Mouse (Mus musculus) thymus, adult 2 months (tissue): ENCODE measurements around the gene Fam69b. TPM values are rescaled to one million over a fixed set of nuclear protein-coding genes. Genes with fewer than 3 reads are reported as not detected.

Source experiments
- DNase-seq: peaks from one replicate; pipeline ENCODE4 v3.0.0; 2021
- H3K27ac ChIP-seq: fragments of 200-500 bp; 2 replicates; pipeline ENCODE4 v1.5.1; 2012; ENCODE audit warnings: low read length, control low read depth; ENCODE audit not compliant: control insufficient read depth, insufficient read depth
- H3K27me3 ChIP-seq: fragments of 200-500 bp; 2 replicates; pipeline ENCODE4 v1.6.1; 2012; ENCODE audit warnings: mild to moderate bottlenecking, low read length, moderate library complexity, mixed read lengths; ENCODE audit not compliant: control insufficient read depth, insufficient read depth
- H3K36me3 ChIP-seq: fragments of 200-500 bp; 2 replicates; pipeline ENCODE4 v1.6.1; 2012; ENCODE audit warnings: mild to moderate bottlenecking, low read length, moderate library complexity; ENCODE audit not compliant: control insufficient read depth, insufficient read depth
- H3K4me1 ChIP-seq: fragments of 200-500 bp; replicated peaks from 2 replicates; pipeline ENCODE4 v1.6.1; 2012; ENCODE audit warnings: low read length; ENCODE audit not compliant: control insufficient read depth, insufficient read depth
- H3K4me3 ChIP-seq: fragments of 200-500 bp; 2 replicates; pipeline ENCODE4 v1.5.1; 2012; ENCODE audit warnings: mild to moderate bottlenecking, low read length, control low read depth, moderate library complexity; ENCODE audit not compliant: control insufficient read depth, insufficient read depth
- CTCF ChIP-seq: fragments of 200-500 bp; IDR thresholded peaks from 2 replicates; pipeline ENCODE4 v1.5.1; 2012; ENCODE audit warnings: mild to moderate bottlenecking, control low read depth, low read length, moderate library complexity, borderline replicate concordance; ENCODE audit not compliant: control insufficient read depth, poor library complexity, insufficient read depth; ENCODE audit errors: extremely low read depth
- POLR2A ChIP-seq: fragments of 200-500 bp; IDR thresholded peaks from 2 replicates; pipeline ENCODE4 v1.6.1; 2012; ENCODE audit warnings: mild to moderate bottlenecking, low read length, control low read depth, moderate library complexity; ENCODE audit not compliant: control insufficient read depth, poor library complexity, insufficient read depth; ENCODE audit errors: extremely low read depth
- WGBS: fragments of 180-500 bp; shearing (Covaris S2); methylation state at CpG from one replicate; pipeline ENCODE4 v1.1.7; 2018; 5-methylcytosine and 5-hydroxymethylcytosine counted together
- polyA plus RNA-seq: library from polyadenylated mRNA; depleted of rRNA; stranded (reverse); fragments of >200 nt; gene quantifications from 2 replicates; pipeline ENCODE4 v1.2.3, GENCODE M21; 2012

The Fam69b gene
- polyA plus RNA-seq, 1 experiment = 14.8 TPM

- peaks cover 12% of the 10 kb centered on the region for H3K4me1 ChIP-seq
- H3K4me3 ChIP-seq = no peak overlapping the region
- H3K27ac ChIP-seq = no peak overlapping the region
- DNase-seq = no peak
- no peaks in the 10 kb centered on the region for H3K27me3 ChIP-seq
- no peaks in the 10 kb centered on the region for H3K36me3 ChIP-seq
- TF ChIP-seq CTCF (no peak), POLR2A (no peak)
- WGBS = 71% methylated on average over 6 of the region's 6 CpGs
These were observed 21.0 kb upstream of the Fam69b start for GRCm38 (mm10) chr2:26607056-26607910.

- TF ChIP-seq CTCF (no peak), POLR2A (no peak)
- Histone ChIP-seq H3K4me1 (peaks cover 6% of the 10 kb centered on the region), H3K4me3 (no peak overlapping the region), H3K27me3 (no peaks in the 10 kb centered on the region), H3K27ac (no peak overlapping the region), H3K36me3 (no peaks in the 10 kb centered on the region)
- no peak for DNase-seq
These were observed 19.5 kb upstream of the Fam69b start for GRCm38 (mm10) chr2:26608781-26609180.

GRCm38 (mm10) chr2:26609261-26609661 is 19.0 kb upstream of the Fam69b start:
- H3K27me3 ChIP-seq = no peaks in the 10 kb centered on the region
- no peak overlapping the region for H3K4me3 ChIP-seq
- TF ChIP-seq CTCF (no peak), POLR2A (no peak)
- H3K27ac ChIP-seq = no peak overlapping the region
- no peak for DNase-seq
- peaks cover 6% of the 10 kb centered on the region for H3K4me1 ChIP-seq
- no peaks in the 10 kb centered on the region for H3K36me3 ChIP-seq

GRCm38 (mm10) chr2:26610526-26610925 is 17.7 kb upstream of the Fam69b start:
- 91% methylated on average over 3 of the region's 3 CpGs for WGBS
- H3K4me1 ChIP-seq = no peaks in the 10 kb centered on the region
- no peak for DNase-seq
- no peaks in the 10 kb centered on the region for H3K36me3 ChIP-seq
- no peak overlapping the region for H3K4me3 ChIP-seq
- H3K27me3 ChIP-seq = no peaks in the 10 kb centered on the region
- TF ChIP-seq CTCF (no peak), POLR2A (no peak)
- H3K27ac ChIP-seq = no peak overlapping the region

- no peak overlapping the region for H3K27ac ChIP-seq
- TF ChIP-seq POLR2A = no peak
- no peak for TF ChIP-seq CTCF
- no peak overlapping the region for H3K4me3 ChIP-seq
- no peak for DNase-seq
- no peaks in the 10 kb centered on the region for H3K4me1 ChIP-seq
- no peaks in the 10 kb centered on the region for H3K36me3 ChIP-seq
- no peaks in the 10 kb centered on the region for H3K27me3 ChIP-seq
These were observed 17.2 kb upstream of the Fam69b start for GRCm38 (mm10) chr2:26611054-26611453.

GRCm38 (mm10) chr2:26611896-26612295 is 16.4 kb upstream of the Fam69b start:
- Histone ChIP-seq H3K36me3 (no peaks in the 10 kb centered on the region), H3K4me3 (no peak overlapping the region), H3K27ac (no peak overlapping the region), H3K27me3 (no peaks in the 10 kb centered on the region), H3K4me1 (no peaks in the 10 kb centered on the region)
- no peak for TF ChIP-seq POLR2A
- TF ChIP-seq CTCF = no peak
- DNase-seq = no peak
